Mouse (Mus musculus): ENCODE results near the gene 1110004F10Rik. TPM values are rescaled to one million over a fixed set of nuclear protein-coding genes. Genes with fewer than 3 reads are reported as not detected.

Gene 1110004F10Rik
- total and polyA plus RNA-seq, 3 experiments: 120 to 262 (median 196) TPM

DNA sequence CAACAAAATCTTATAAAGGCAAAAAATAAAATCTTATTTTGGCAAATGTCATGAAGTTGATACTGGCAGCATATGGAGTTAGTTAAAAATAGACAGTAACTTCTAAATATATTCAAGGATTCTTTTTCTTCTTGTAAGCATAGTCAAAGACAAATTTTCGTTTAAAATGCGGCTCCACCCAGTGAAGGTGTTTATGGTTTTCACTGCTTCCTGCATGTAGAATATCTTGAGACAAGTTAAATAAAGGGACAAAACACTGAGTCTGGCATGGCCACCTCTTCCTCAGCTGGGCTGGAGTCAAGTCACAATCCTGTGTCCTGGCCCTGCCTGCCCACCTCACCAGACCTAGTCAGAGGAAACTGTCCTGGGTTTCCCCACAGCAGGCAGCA is 84.4 kb downstream of the 1110004F10Rik start:
- Histone ChIP-seq H3K9me3 (replicated peaks; ENCODE audit: low read length) (no peaks in the 10 kb centered on the region), H3K79me2 (replicated peaks; ENCODE audit: control insufficient read depth, extremely low read depth, insufficient read depth, poor library complexity, severe bottlenecking) (no peaks in the 10 kb centered on the region), H3K4me2 (ENCODE audit: insufficient read depth, low read depth, poor library complexity, severe bottlenecking) (no peak overlapping the region), H3K9ac (ENCODE audit: insufficient read depth, low read depth) (no peak overlapping the region), H3K27ac (ENCODE audit: insufficient read depth, low read depth) (no peak overlapping the region), H3K36me3 (replicated peaks in 1 of 2; ENCODE audit: control insufficient read depth in 1 of 2, insufficient read depth in 1 of 2, low read length in 1 of 2) (no peaks in the 10 kb centered on the region), H3K4me3 (replicated peaks in 1 of 3; ENCODE audit: low read depth in 2 of 3, low read length in 2 of 3, poor library complexity in 1 of 3) (no peak overlapping the region), H3K27me3 (replicated peaks) (no peaks in the 10 kb centered on the region), H3K4me1 (ENCODE audit: control insufficient read depth in 1 of 2, insufficient read depth in 2 of 2) (peaks cover 3% of the 10 kb centered on the region in 2 experiments; a peak in 1 of 4 replicates)
- TF ChIP-seq ETS1 (conservative IDR thresholded peaks at IDR 0.05; ENCODE audit: low read depth, low read length) (no peak), ELF1 (IDR thresholded peaks at IDR 0.05; ENCODE audit: low read depth, low read length) (no peak), POLR2AphosphoS2 (IDR thresholded peaks at IDR 0.05; ENCODE audit: low read depth, low read length) (no peak), USF1 (IDR thresholded peaks at IDR 0.05; ENCODE audit: low read depth, low read length) (no peak), USF2 (conservative IDR thresholded peaks at IDR 0.05; ENCODE audit: low read depth, low read length) (no peak), ZC3H11A (IDR thresholded peaks at IDR 0.05; ENCODE audit: low read depth, low read length) (no peak), MAX (IDR thresholded peaks at IDR 0.05; ENCODE audit: low read length) (no peak), JUND (conservative IDR thresholded peaks at IDR 0.05; ENCODE audit: low read depth, low read length) (no peak), ZKSCAN1 (IDR thresholded peaks at IDR 0.05; ENCODE audit: borderline replicate concordance, low read depth, low read length) (no peak), SIN3A (IDR thresholded peaks at IDR 0.05; ENCODE audit: low read length) (no peak), PAX5 (IDR thresholded peaks at IDR 0.05; ENCODE audit: low read length) (no peak), TCF12 (IDR thresholded peaks at IDR 0.05; ENCODE audit: low read depth, low read length) (no peak), RCOR1 (conservative IDR thresholded peaks at IDR 0.05; ENCODE audit: low read depth, low read length) (no peak), ZNF384 (IDR thresholded peaks at IDR 0.05; ENCODE audit: low read depth, low read length) (no peak), BHLHE40 (IDR thresholded peaks at IDR 0.05; ENCODE audit: low read depth, low read length) (no peak), SMC3 (IDR thresholded peaks at IDR 0.05; ENCODE audit: low read depth, low read length) (no peak), UBTF (IDR thresholded peaks at IDR 0.05; ENCODE audit: low read depth, low read length) (no peak), POLR2A (IDR thresholded peaks at IDR 0.05; ENCODE audit: low read depth, low read length) (no peak), NELFE (IDR thresholded peaks at IDR 0.05; ENCODE audit: low read depth, low read length) (no peak)
- dilution Hi-C loops (cut with MboI; ENCODE audit: extremely low pct_ligation_motif_present, extremely low pct_unique_long_range_greater_than_20kb, low sequenced_read_pairs) (no loop called here), in situ Hi-C loops (cut with MboI; ENCODE audit: low pct_ligation_motif_present, low pct_unique_long_range_greater_than_20kb, low sequenced_read_pairs) (no loop called here)
- no peak for DNase-seq (ENCODE audit: extremely low read depth)

DNA sequence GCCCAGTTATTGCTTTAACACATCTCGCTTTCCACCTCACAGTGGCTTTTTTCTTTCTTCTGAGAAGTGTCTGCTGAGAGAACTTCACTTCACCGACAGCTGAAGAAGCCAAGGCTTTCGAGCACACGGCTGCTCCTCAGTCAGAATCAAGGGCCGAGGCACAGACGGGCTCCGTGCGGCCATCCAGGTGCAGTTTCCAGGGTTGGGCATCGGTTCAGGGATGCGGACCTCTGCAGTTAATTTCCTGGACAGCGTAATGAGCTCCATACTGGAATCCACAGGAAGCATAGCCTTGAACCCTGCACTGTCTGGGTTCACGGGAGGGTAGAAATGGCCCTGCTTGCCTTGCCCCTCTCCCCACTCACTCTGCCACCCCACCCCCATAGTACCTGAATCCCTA is 84.9 kb downstream of the 1110004F10Rik start:
- dilution Hi-C loops (cut with MboI; ENCODE audit: extremely low pct_ligation_motif_present, extremely low pct_unique_long_range_greater_than_20kb, low sequenced_read_pairs) (no loop called here), in situ Hi-C loops (cut with MboI; ENCODE audit: low pct_ligation_motif_present, low pct_unique_long_range_greater_than_20kb, low sequenced_read_pairs) (no loop called here)
- Histone ChIP-seq H3K79me2 (replicated peaks; ENCODE audit: control insufficient read depth, extremely low read depth, insufficient read depth, poor library complexity, severe bottlenecking) (no peaks in the 10 kb centered on the region), H3K9me3 (replicated peaks; ENCODE audit: low read length) (no peaks in the 10 kb centered on the region), H3K4me2 (ENCODE audit: insufficient read depth, low read depth, poor library complexity, severe bottlenecking) (no peak overlapping the region), H3K36me3 (replicated peaks in 1 of 2; ENCODE audit: control insufficient read depth in 1 of 2, insufficient read depth in 1 of 2, low read length in 1 of 2) (no peaks in the 10 kb centered on the region), H3K9ac (ENCODE audit: insufficient read depth, low read depth) (no peak overlapping the region), H3K27ac (ENCODE audit: insufficient read depth, low read depth) (no peak overlapping the region), H3K27me3 (replicated peaks) (no peaks in the 10 kb centered on the region), H3K4me1 (ENCODE audit: control insufficient read depth in 1 of 2, insufficient read depth in 2 of 2) (peaks cover 3 to 8% of the 10 kb centered on the region in 2 experiments; a peak in 1 of 4 replicates), H3K4me3 (replicated peaks in 1 of 3; ENCODE audit: low read depth in 2 of 3, low read length in 2 of 3, poor library complexity in 1 of 3) (no peak overlapping the region)
- TF ChIP-seq CHD2 (IDR thresholded peaks at IDR 0.05; ENCODE audit: low read length) (no peak), ELF1 (IDR thresholded peaks at IDR 0.05; ENCODE audit: low read depth, low read length) (no peak), UBTF (IDR thresholded peaks at IDR 0.05; ENCODE audit: low read depth, low read length) (no peak), ZKSCAN1 (IDR thresholded peaks at IDR 0.05; ENCODE audit: borderline replicate concordance, low read depth, low read length) (no peak), CTCF (conservative IDR thresholded peaks at IDR 0.05 in 1 of 2, IDR thresholded peaks at IDR 0.05 in 1 of 2; ENCODE audit: low read depth in 2 of 2, low read length in 2 of 2) (no peak)
- no peak for DNase-seq (ENCODE audit: extremely low read depth)
